Mouse (Mus musculus): ENCODE measurements around the gene Atl1. TPM values are rescaled to one million over a fixed set of nuclear protein-coding genes. Genes with fewer than 3 reads are reported as not detected.
A peak's percentile ranks its signal among the peaks of the same experiment; 100 is the strongest.

Atl1 gene
- polyA plus RNA-seq, 1 experiment: 0.30 TPM

- H3K79me2 ChIP-seq (ENCODE audit: control insufficient read depth, insufficient read depth): no peaks in the 10 kb centered on the region
- no peak overlapping the region for H3ac ChIP-seq (ENCODE audit: control insufficient read depth, insufficient read length, low read depth)
- H3K27me3 ChIP-seq (ENCODE audit: control insufficient read depth, insufficient read depth, insufficient read length): no peaks in the 10 kb centered on the region
- H3K36me3 ChIP-seq (ENCODE audit: control insufficient read depth, insufficient read depth): peaks cover 3% of the 10 kb centered on the region
- H3K79me3 ChIP-seq (ENCODE audit: low read depth): no peaks in the 10 kb centered on the region
- TF ChIP-seq MAX (IDR thresholded peaks at IDR 0.05): no peak
- TF ChIP-seq MYOD1 (IDR thresholded peaks at IDR 0.05; ENCODE audit: control insufficient read depth, insufficient read length, low read depth): no peak
- TF ChIP-seq CTCF (IDR thresholded peaks at IDR 0.05; ENCODE audit: control insufficient read depth, insufficient read depth, insufficient read length): no peak
- TF ChIP-seq MYOG (IDR thresholded peaks at IDR 0.05; ENCODE audit: control insufficient read depth, extremely low read depth, insufficient read length): no peak
- no peak for TF ChIP-seq FOSL1 (IDR thresholded peaks at IDR 0.05; ENCODE audit: insufficient read depth, low read length, poor library complexity, severe bottlenecking)
- no peak for TF ChIP-seq CEBPB (IDR thresholded peaks at IDR 0.05; ENCODE audit: low read depth)
- no peak for TF ChIP-seq USF1 (IDR thresholded peaks at IDR 0.05; ENCODE audit: low read depth)
- no peak overlapping the region for H3K4me3 ChIP-seq (ENCODE audit: insufficient read depth, poor library complexity, severe bottlenecking)
Measured at GRCm38 (mm10) chr12:69995382-69995781, 103.0 kb downstream of the Atl1 start.

- Histone ChIP-seq H3K4me3 (ENCODE audit: insufficient read depth, poor library complexity, severe bottlenecking) (no peak overlapping the region), H3K36me3 (ENCODE audit: control insufficient read depth, insufficient read depth) (peaks cover 3% of the 10 kb centered on the region), H3K27me3 (ENCODE audit: control insufficient read depth, insufficient read depth, insufficient read length) (no peaks in the 10 kb centered on the region), H3K79me2 (ENCODE audit: control insufficient read depth, insufficient read depth) (no peaks in the 10 kb centered on the region), H3K79me3 (ENCODE audit: low read depth) (no peaks in the 10 kb centered on the region), H3ac (ENCODE audit: control insufficient read depth, insufficient read length, low read depth) (no peak overlapping the region)
- no peak for TF ChIP-seq FOSL1 (IDR thresholded peaks at IDR 0.05; ENCODE audit: insufficient read depth, low read length, poor library complexity, severe bottlenecking)
- TF ChIP-seq MYOD1 (IDR thresholded peaks at IDR 0.05; ENCODE audit: control insufficient read depth, insufficient read length, low read depth): peak; percentile 29
- no peak for TF ChIP-seq MAX (IDR thresholded peaks at IDR 0.05)
- no peak for TF ChIP-seq CEBPB (IDR thresholded peaks at IDR 0.05; ENCODE audit: low read depth)
Measured at GRCm38 (mm10) chr12:69998186-69998983, 106.0 kb downstream of the Atl1 start.

DNA sequence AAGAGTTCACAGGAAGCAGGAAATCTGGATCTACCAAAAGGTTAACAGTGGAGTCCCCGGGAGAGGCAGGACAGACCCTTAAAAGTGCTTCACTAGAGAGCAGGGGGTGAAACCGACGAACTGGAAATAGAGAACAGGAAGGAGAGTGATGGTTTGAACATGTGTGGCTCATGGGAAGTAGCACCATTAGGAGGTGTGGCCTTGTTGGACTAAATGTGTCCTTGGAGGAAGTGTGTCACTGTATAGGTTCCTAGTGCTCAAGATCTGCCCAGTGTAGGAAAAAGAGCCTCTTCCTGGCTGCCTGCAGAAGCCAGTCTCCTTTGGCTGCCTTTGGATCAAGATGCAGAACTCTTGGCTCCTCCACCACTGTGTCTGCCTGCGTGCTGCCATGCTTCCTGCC is 112.7 kb downstream of the Atl1 start:
- Histone ChIP-seq H3K36me3 (ENCODE audit: control insufficient read depth, insufficient read depth) (no peaks in the 10 kb centered on the region), H3ac (ENCODE audit: control insufficient read depth, insufficient read length, low read depth) (no peak overlapping the region), H3K27me3 (ENCODE audit: control insufficient read depth, insufficient read depth, insufficient read length) (no peaks in the 10 kb centered on the region), H3K79me3 (ENCODE audit: low read depth) (no peaks in the 10 kb centered on the region), H3K79me2 (ENCODE audit: control insufficient read depth, insufficient read depth) (no peaks in the 10 kb centered on the region), H3K4me3 (ENCODE audit: insufficient read depth, poor library complexity, severe bottlenecking) (no peak overlapping the region)
- no peak for TF ChIP-seq CTCF (IDR thresholded peaks at IDR 0.05; ENCODE audit: control insufficient read depth, insufficient read depth, insufficient read length)
- no peak for TF ChIP-seq MAX (IDR thresholded peaks at IDR 0.05)
- TF ChIP-seq MYOD1 (IDR thresholded peaks at IDR 0.05; ENCODE audit: control insufficient read depth, insufficient read length, low read depth): no peak
- no peak for TF ChIP-seq CEBPB (IDR thresholded peaks at IDR 0.05; ENCODE audit: low read depth)
- TF ChIP-seq FOSL1 (IDR thresholded peaks at IDR 0.05; ENCODE audit: insufficient read depth, low read length, poor library complexity, severe bottlenecking): no peak
- no peak for TF ChIP-seq USF1 (IDR thresholded peaks at IDR 0.05; ENCODE audit: low read depth)
- no peak for TF ChIP-seq MYOG (IDR thresholded peaks at IDR 0.05; ENCODE audit: control insufficient read depth, extremely low read depth, insufficient read length)

- Histone ChIP-seq H3K79me3 (ENCODE audit: low read depth) (no peaks in the 10 kb centered on the region), H3K36me3 (ENCODE audit: control insufficient read depth, insufficient read depth) (peaks cover 39% of the 10 kb centered on the region), H3ac (ENCODE audit: control insufficient read depth, insufficient read length, low read depth) (no peak overlapping the region), H3K27me3 (ENCODE audit: control insufficient read depth, insufficient read depth, insufficient read length) (no peaks in the 10 kb centered on the region), H3K4me3 (ENCODE audit: insufficient read depth, poor library complexity, severe bottlenecking) (no peak overlapping the region), H3K79me2 (ENCODE audit: control insufficient read depth, insufficient read depth) (no peaks in the 10 kb centered on the region)
- no peak for TF ChIP-seq MAX (IDR thresholded peaks at IDR 0.05)
- TF ChIP-seq MYOD1 (IDR thresholded peaks at IDR 0.05; ENCODE audit: control insufficient read depth, insufficient read length, low read depth): no peak
- no peak for TF ChIP-seq CEBPB (IDR thresholded peaks at IDR 0.05; ENCODE audit: low read depth)
- TF ChIP-seq CTCF (IDR thresholded peaks at IDR 0.05; ENCODE audit: control insufficient read depth, insufficient read depth, insufficient read length): no peak
- TF ChIP-seq FOSL1 (IDR thresholded peaks at IDR 0.05; ENCODE audit: insufficient read depth, low read length, poor library complexity, severe bottlenecking): no peak
- TF ChIP-seq MYOG (IDR thresholded peaks at IDR 0.05; ENCODE audit: control insufficient read depth, extremely low read depth, insufficient read length): no peak
- no peak for TF ChIP-seq USF1 (IDR thresholded peaks at IDR 0.05; ENCODE audit: low read depth)
Measured at GRCm38 (mm10) chr12:70010356-70010755, 117.9 kb downstream of the Atl1 start.

DNA sequence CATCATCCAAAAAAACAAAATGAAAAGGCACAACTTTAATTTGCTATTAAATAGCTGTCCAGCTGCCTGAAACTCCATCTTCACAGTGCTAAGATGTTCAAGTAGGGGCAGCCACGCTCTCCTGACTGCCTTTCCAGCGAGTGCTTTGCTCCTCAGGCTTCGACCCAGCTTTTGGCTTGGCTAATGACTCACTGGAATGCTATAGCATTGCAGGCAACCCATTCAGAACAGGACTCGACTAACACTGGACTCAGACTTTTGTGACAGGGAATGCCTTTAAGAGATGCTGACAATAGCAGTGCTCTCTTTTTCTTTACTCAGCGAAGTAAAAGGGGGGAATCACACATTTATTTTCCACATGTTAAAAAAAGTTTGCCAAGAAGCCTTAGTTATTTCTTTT is 119.3 kb downstream of the Atl1 start:
- H3K4me3 ChIP-seq (ENCODE audit: insufficient read depth, poor library complexity, severe bottlenecking): no peak overlapping the region
- peaks cover 42% of the 10 kb centered on the region for H3K36me3 ChIP-seq (ENCODE audit: control insufficient read depth, insufficient read depth)
- H3K79me2 ChIP-seq (ENCODE audit: control insufficient read depth, insufficient read depth): no peaks in the 10 kb centered on the region
- H3K79me3 ChIP-seq (ENCODE audit: low read depth): no peaks in the 10 kb centered on the region
- no peaks in the 10 kb centered on the region for H3K27me3 ChIP-seq (ENCODE audit: control insufficient read depth, insufficient read depth, insufficient read length)
- no peak for TF ChIP-seq MYOG (IDR thresholded peaks at IDR 0.05; ENCODE audit: control insufficient read depth, extremely low read depth, insufficient read length)
- TF ChIP-seq CTCF (IDR thresholded peaks at IDR 0.05; ENCODE audit: control insufficient read depth, insufficient read depth, insufficient read length): no peak
- TF ChIP-seq FOSL1 (IDR thresholded peaks at IDR 0.05; ENCODE audit: insufficient read depth, low read length, poor library complexity, severe bottlenecking): no peak
- no peak for TF ChIP-seq USF1 (IDR thresholded peaks at IDR 0.05; ENCODE audit: low read depth)
- no peak for TF ChIP-seq CEBPB (IDR thresholded peaks at IDR 0.05; ENCODE audit: low read depth)
- TF ChIP-seq MYOD1 (IDR thresholded peaks at IDR 0.05; ENCODE audit: control insufficient read depth, insufficient read length, low read depth): no peak
- no peak for TF ChIP-seq MAX (IDR thresholded peaks at IDR 0.05)
- no peak overlapping the region for H3ac ChIP-seq (ENCODE audit: control insufficient read depth, insufficient read length, low read depth)
